Mouse (Mus musculus) right cerebral cortex, adult 2 months (tissue): ENCODE measurements at regions not wholly inside any gene's neighbourhood (a gene's known extent, or its start where the extent isn't known, plus 50 kb on each side); places are given as distances from the start of the nearest gene placed in this dataset.

ENCODE experiments used
- DNase-seq, 2 experiments: peaks; one replicate each; pipeline ENCODE4 v3.0.0; 2021 to 2022; ENCODE audit warnings: low spot score in 2 of 2

GRCm38 (mm10) chr19:26037270-26037669 is 365.1 kb downstream of the Dmrt2 start:
- DNase-seq = no peak

- DNase-seq = no peak
These were observed 379.4 kb downstream of the Dmrt2 start for GRCm38 (mm10) chr19:26051478-26052215.

GRCm38 (mm10) chr19:26059668-26060067 is 387.5 kb downstream of the Dmrt2 start:
- DNase-seq = no peak

- no peak for DNase-seq
These were observed 396.3 kb downstream of the Dmrt2 start for GRCm38 (mm10) chr19:26068553-26068952.

- DNase-seq = no peak
These were observed 397.7 kb downstream of the Dmrt2 start for GRCm38 (mm10) chr19:26069908-26070307.

GRCm38 (mm10) chr19:26088318-26088717 is 416.1 kb downstream of the Dmrt2 start:
- DNase-seq = no peak

- DNase-seq = peak; percentile 18 to 19
These were observed 419.2 kb downstream of the Dmrt2 start for GRCm38 (mm10) chr19:26091386-26091785.

- DNase-seq = no peak
These were observed 421.6 kb downstream of the Dmrt2 start for GRCm38 (mm10) chr19:26093844-26094243.

- no peak for DNase-seq
These were observed 442.1 kb downstream of the Dmrt2 start for GRCm38 (mm10) chr19:26114326-26114725.

- no peak for DNase-seq
These were observed 456.2 kb downstream of the Dmrt2 start for GRCm38 (mm10) chr19:26128423-26128822.

- no peak for DNase-seq
These were observed 462.2 kb downstream of the Dmrt2 start for GRCm38 (mm10) chr19:26134385-26134784.

- DNase-seq = no peak
These were observed 463.3 kb downstream of the Dmrt2 start for GRCm38 (mm10) chr19:26135398-26136104.

GRCm38 (mm10) chr19:26140647-26141046 is 464.2 kb upstream of the Smarca2 start:
- no peak for DNase-seq

- DNase-seq = no peak
These were observed 461.3 kb upstream of the Smarca2 start for GRCm38 (mm10) chr19:26143539-26143938.

- no peak for DNase-seq
These were observed 453.6 kb upstream of the Smarca2 start for GRCm38 (mm10) chr19:26151216-26151615.

- no peak for DNase-seq
These were observed 439.9 kb upstream of the Smarca2 start for GRCm38 (mm10) chr19:26164993-26165392.

- no peak for DNase-seq
These were observed 423.1 kb upstream of the Smarca2 start for GRCm38 (mm10) chr19:26181774-26182173.

- no peak for DNase-seq
These were observed 419.8 kb upstream of the Smarca2 start for GRCm38 (mm10) chr19:26185012-26185411.

- no peak for DNase-seq
These were observed 414.0 kb upstream of the Smarca2 start for GRCm38 (mm10) chr19:26190803-26191202.

- DNase-seq = peak; percentile 16 to 19
These were observed 411.2 kb upstream of the Smarca2 start for GRCm38 (mm10) chr19:26193664-26194063.

- DNase-seq = no peak
These were observed 396.1 kb upstream of the Smarca2 start for GRCm38 (mm10) chr19:26208760-26209159.

GRCm38 (mm10) chr19:26234539-26234938 is 370.3 kb upstream of the Smarca2 start:
- DNase-seq = no peak

- DNase-seq = no peak
These were observed 360.8 kb upstream of the Smarca2 start for GRCm38 (mm10) chr19:26244067-26244466.
